Mouse (Mus musculus) MEL (cell line): Measurements from ENCODE around the gene Sgtb. TPM values are rescaled to one million over a fixed set of nuclear protein-coding genes. Genes with fewer than 3 reads are reported as not detected.

Source experiments
- DNase-seq: peaks from one replicate; pipeline ENCODE4 v3.0.0; 2011; ENCODE audit warnings: low read depth, low spot score
- H3K27ac ChIP-seq: 2 replicates; pipeline ENCODE4 v1.5.1; 2012; ENCODE audit warnings: low read depth, mild to moderate bottlenecking, control low read depth, low read length, moderate library complexity; ENCODE audit not compliant: control insufficient read depth
- H3K27me3 ChIP-seq, 2 experiments: fragments of 150-350 bp in 1 of 2; sonication (generic) in 1 of 2; 2 replicates each; pipeline ENCODE4 v1.6.1; 2012; ENCODE audit warnings: low read length in 2 of 2, mild to moderate bottlenecking in 2 of 2, improper control_type of control experiment in 1 of 2, moderate library complexity in 1 of 2; ENCODE audit not compliant: insufficient read depth in 2 of 2, control insufficient read depth in 1 of 2
- H3K36me3 ChIP-seq, 2 experiments: 2 replicates each; pipeline ENCODE4 v1.6.1; 2012 to 2014; ENCODE audit warnings: low read length in 2 of 2, improper control_type of control experiment in 1 of 2, inconsistent platforms in 1 of 2, mild to moderate bottlenecking in 1 of 2; ENCODE audit not compliant: insufficient read depth in 2 of 2, control insufficient read depth in 1 of 2
- H3K4me1 ChIP-seq, 2 experiments: fragments of 150-350 bp in 1 of 2; sonication (generic) in 1 of 2; 2 replicates each; pipeline ENCODE4 v1.6.1; 2012; ENCODE audit warnings: low read length in 2 of 2, improper control_type of control experiment in 1 of 2, mild to moderate bottlenecking in 1 of 2; ENCODE audit not compliant: insufficient read depth in 2 of 2, control insufficient read depth in 1 of 2
- H3K4me3 ChIP-seq, 2 experiments: fragments of 150-350 bp in 1 of 2; sonication (generic) in 1 of 2; 2 replicates each; pipeline ENCODE4 v1.5.1; 2012; ENCODE audit warnings: low read depth in 2 of 2, low read length in 2 of 2, mild to moderate bottlenecking in 2 of 2, moderate library complexity in 2 of 2, control low read depth in 1 of 2, improper control_type of control experiment in 1 of 2; ENCODE audit not compliant: control insufficient read depth in 1 of 2, insufficient read depth in 1 of 2
- H3K79me2 ChIP-seq: 2 replicates; pipeline ENCODE4 v1.6.1; 2012; ENCODE audit warnings: mild to moderate bottlenecking, low read length, moderate library complexity; ENCODE audit not compliant: control insufficient read depth, poor library complexity, insufficient read depth
- H3K9ac ChIP-seq: 2 replicates; pipeline ENCODE4 v1.6.1; 2012; ENCODE audit warnings: low read depth, mild to moderate bottlenecking, control low read depth, low read length, moderate library complexity; ENCODE audit not compliant: control insufficient read depth, poor library complexity, severe bottlenecking
- H3K9me3 ChIP-seq: fragments of 150-350 bp; sonication (generic); replicated peaks from 2 replicates; pipeline ENCODE4 v1.6.1; 2012; ENCODE audit warnings: mild to moderate bottlenecking, low read length, improper control_type of control experiment, moderate library complexity; ENCODE audit not compliant: insufficient read depth
- BHLHE40 ChIP-seq: IDR thresholded peaks from 2 replicates; pipeline ENCODE4 v1.6.1; 2012; ENCODE audit warnings: low read depth, mild to moderate bottlenecking, inconsistent platforms, low read length, improper control_type of control experiment, borderline replicate concordance
- CHD2 ChIP-seq: IDR thresholded peaks from 2 replicates; pipeline ENCODE4 v1.6.1; 2011; ENCODE audit warnings: low read length, improper control_type of control experiment
- E2F4 ChIP-seq: IDR thresholded peaks from 2 replicates; pipeline ENCODE4 v1.6.1; 2011; ENCODE audit warnings: low read depth, low read length, improper control_type of control experiment, borderline replicate concordance
- ELF1 ChIP-seq: IDR thresholded peaks from 2 replicates; pipeline ENCODE4 v1.6.1; 2014; ENCODE audit warnings: low read depth, mild to moderate bottlenecking, inconsistent platforms, low read length, improper control_type of control experiment, moderate library complexity
- EP300 ChIP-seq, 2 experiments: IDR thresholded peaks; 2 replicates each; pipeline ENCODE4 v1.6.1; 2011; ENCODE audit warnings: improper control_type of control experiment in 2 of 2, low read length in 2 of 2, low read depth in 1 of 2, mild to moderate bottlenecking in 1 of 2
- ETS1 ChIP-seq: IDR thresholded peaks from 2 replicates; pipeline ENCODE4 v1.6.1; 2012; ENCODE audit warnings: low read depth, mild to moderate bottlenecking, inconsistent platforms, low read length, improper control_type of control experiment, moderate library complexity
- GABPA ChIP-seq: IDR thresholded peaks from 2 replicates; pipeline ENCODE4 v1.6.1; 2012; ENCODE audit warnings: low read depth, mild to moderate bottlenecking, inconsistent platforms, low read length, improper control_type of control experiment, moderate library complexity
- GATA1 ChIP-seq: IDR thresholded peaks from 2 replicates; pipeline ENCODE4 v1.6.1; 2011; ENCODE audit warnings: low read depth, low read length, improper control_type of control experiment
- JUND ChIP-seq: IDR thresholded peaks from 2 replicates; pipeline ENCODE4 v1.6.1; 2011; ENCODE audit warnings: low read depth, mild to moderate bottlenecking, improper control_type of control experiment, low read length
- MAFK ChIP-seq: IDR thresholded peaks from 2 replicates; pipeline ENCODE4 v1.6.1; 2011; ENCODE audit warnings: low read depth, mild to moderate bottlenecking, low read length, improper control_type of control experiment, borderline replicate concordance
- MAX ChIP-seq: IDR thresholded peaks from 2 replicates; pipeline ENCODE4 v1.6.1; 2011; ENCODE audit warnings: low read length, improper control_type of control experiment
- MEF2A ChIP-seq: IDR thresholded peaks from 2 replicates; pipeline ENCODE4 v1.6.1; 2014; ENCODE audit warnings: low read depth, mild to moderate bottlenecking, inconsistent platforms, low read length, improper control_type of control experiment; ENCODE audit not compliant: poor library complexity, insufficient replicate concordance, severe bottlenecking; ENCODE audit errors: extremely low read depth
- MXI1 ChIP-seq: IDR thresholded peaks from 2 replicates; pipeline ENCODE4 v1.6.1; 2011; ENCODE audit warnings: mild to moderate bottlenecking, low read depth, low read length, improper control_type of control experiment
- MYC ChIP-seq: IDR thresholded peaks from 2 replicates; pipeline ENCODE4 v1.6.1; 2011; ENCODE audit warnings: low read depth, mild to moderate bottlenecking, low read length, improper control_type of control experiment, moderate library complexity
- NELFE ChIP-seq: IDR thresholded peaks from 2 replicates; pipeline ENCODE4 v1.6.1; 2011; ENCODE audit warnings: low read depth, low read length, improper control_type of control experiment
- NRF1 ChIP-seq: IDR thresholded peaks from 2 replicates; pipeline ENCODE4 v1.6.1; 2014; ENCODE audit warnings: low read depth, mild to moderate bottlenecking, inconsistent platforms, low read length, improper control_type of control experiment, moderate library complexity; ENCODE audit not compliant: poor library complexity, insufficient read depth, severe bottlenecking
- POLR2A ChIP-seq, 2 experiments: IDR thresholded peaks; 2 replicates each; pipeline ENCODE4 v1.6.1; 2011 to 2012; ENCODE audit warnings: low read length in 2 of 2, mild to moderate bottlenecking in 2 of 2, control low read depth in 1 of 2, improper control_type of control experiment in 1 of 2, low read depth in 1 of 2, moderate library complexity in 1 of 2; ENCODE audit not compliant: control insufficient read depth in 1 of 2, insufficient read depth in 1 of 2, poor library complexity in 1 of 2
- POLR2AphosphoS2 ChIP-seq: IDR thresholded peaks from 2 replicates; pipeline ENCODE4 v1.6.1; 2011; ENCODE audit warnings: low read length, improper control_type of control experiment
- RCOR1 ChIP-seq: IDR thresholded peaks from 2 replicates; pipeline ENCODE4 v1.6.1; 2012; ENCODE audit warnings: low read depth, mild to moderate bottlenecking, inconsistent platforms, low read length, improper control_type of control experiment
- SIN3A ChIP-seq: IDR thresholded peaks from 2 replicates; pipeline ENCODE4 v1.6.1; 2012; ENCODE audit warnings: low read length, improper control_type of control experiment, inconsistent platforms
- TAL1 ChIP-seq: IDR thresholded peaks from 2 replicates; pipeline ENCODE4 v1.6.1; 2012; ENCODE audit warnings: mild to moderate bottlenecking, inconsistent platforms, low read length, moderate library complexity, mixed read lengths
- UBTF ChIP-seq: IDR thresholded peaks from 2 replicates; pipeline ENCODE4 v1.6.1; 2012; ENCODE audit warnings: low read depth, mild to moderate bottlenecking, inconsistent platforms, low read length, improper control_type of control experiment, moderate library complexity, borderline replicate concordance; ENCODE audit not compliant: insufficient read depth
- USF1 ChIP-seq: IDR thresholded peaks from 2 replicates; pipeline ENCODE4 v1.6.1; 2014; ENCODE audit warnings: low read depth, mild to moderate bottlenecking, inconsistent platforms, low read length, improper control_type of control experiment, moderate library complexity
- ZC3H11A ChIP-seq: IDR thresholded peaks from 2 replicates; pipeline ENCODE4 v1.6.1; 2012; ENCODE audit warnings: low read depth, mild to moderate bottlenecking, inconsistent platforms, low read length, improper control_type of control experiment
- ZKSCAN1 ChIP-seq: IDR thresholded peaks from 2 replicates; pipeline ENCODE4 v1.6.1; 2012; ENCODE audit warnings: low read depth, mild to moderate bottlenecking, inconsistent platforms, low read length, improper control_type of control experiment, moderate library complexity
- ZNF384 ChIP-seq: IDR thresholded peaks from 2 replicates; pipeline ENCODE4 v1.6.1; 2012; ENCODE audit warnings: low read depth, mild to moderate bottlenecking, inconsistent platforms, low read length, improper control_type of control experiment
- polyA plus RNA-seq, 2 experiments: library from polyadenylated mRNA; stranded (reverse) in 1 of 2; unstranded in 1 of 2; fragments of >175 nt in 1 of 2; fragments of >200 nt in 1 of 2; gene quantifications; 2 replicates each; pipeline versions ENCODE4 v1.2.1 to v1.2.4; 2012; ENCODE audit warnings: low replicate concordance in 2 of 2, low read depth in 1 of 2; ENCODE audit not compliant: insufficient read length in 2 of 2, insufficient read depth in 1 of 2, missing spikeins in 1 of 2
- total RNA-seq: library from RNA; depleted of rRNA; stranded (reverse); fragments of 300-350 nt; gene quantifications from 2 replicates; pipeline ENCODE4 v1.2.3, GENCODE M21; 2012

Sgtb gene
- total and polyA plus RNA-seq, 3 experiments, result 0.11 TPM; not detected in 2

DNA sequence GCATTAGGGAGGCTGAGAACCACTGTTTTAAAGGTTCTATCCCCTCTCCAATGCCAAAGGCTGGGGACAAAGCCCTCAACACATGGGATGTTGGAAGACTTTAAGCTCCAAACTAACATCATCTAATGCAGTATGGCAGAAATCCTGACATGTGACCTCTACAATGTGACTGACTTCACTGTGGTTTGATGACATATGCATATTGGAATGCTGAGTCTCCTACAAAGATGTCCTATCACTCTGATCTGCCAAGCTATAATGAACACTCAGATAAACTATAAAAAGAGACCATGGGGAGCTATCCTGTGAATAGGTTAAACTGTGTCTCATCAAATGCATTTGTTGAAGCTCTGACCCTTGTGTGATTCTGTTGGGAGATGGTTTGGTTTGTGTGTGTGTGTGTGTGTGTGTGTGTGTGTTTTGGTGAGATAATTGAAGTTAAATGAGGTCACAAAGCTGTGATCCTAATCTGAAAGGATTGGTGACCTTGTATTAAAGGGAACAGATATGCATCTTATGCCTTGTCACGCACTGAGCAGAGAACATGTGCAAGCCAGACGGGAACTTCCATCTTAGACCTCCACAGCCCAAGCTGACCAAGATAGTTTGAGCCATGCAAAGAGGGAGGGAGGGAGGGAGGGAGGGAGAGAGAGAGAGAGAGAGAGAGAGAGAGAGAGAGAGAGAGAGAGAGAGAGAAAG is 43.7 kb upstream of the Sgtb start:
- Histone ChIP-seq H3K79me2 (no peaks in the 10 kb centered on the region), H3K4me1 (no peaks in the 10 kb centered on the region), H3K27me3 (no peaks in the 10 kb centered on the region), H3K27ac (no peak overlapping the region), H3K4me3 (no peak overlapping the region), H3K36me3 (no peaks in the 10 kb centered on the region; a peak in 1 of 4 replicates), H3K9me3 (no peaks in the 10 kb centered on the region), H3K9ac (no peak overlapping the region)
- no peak for DNase-seq
- TF ChIP-seq ZNF384 (no peak), TAL1 (no peak), JUND (no peak), E2F4 (no peak), ZC3H11A (no peak), GATA1 (no peak), RCOR1 (no peak), MEF2A (no peak), POLR2A (IDR thresholded peaks at IDR 0.05; ENCODE audit: control insufficient read depth in 1 of 2, insufficient read depth in 1 of 2, low read depth in 1 of 2, low read length in 2 of 2, poor library complexity in 1 of 2) (no peak), MXI1 (no peak), BHLHE40 (no peak), UBTF (no peak), GABPA (no peak), MAX (no peak), NELFE (no peak)

DNA sequence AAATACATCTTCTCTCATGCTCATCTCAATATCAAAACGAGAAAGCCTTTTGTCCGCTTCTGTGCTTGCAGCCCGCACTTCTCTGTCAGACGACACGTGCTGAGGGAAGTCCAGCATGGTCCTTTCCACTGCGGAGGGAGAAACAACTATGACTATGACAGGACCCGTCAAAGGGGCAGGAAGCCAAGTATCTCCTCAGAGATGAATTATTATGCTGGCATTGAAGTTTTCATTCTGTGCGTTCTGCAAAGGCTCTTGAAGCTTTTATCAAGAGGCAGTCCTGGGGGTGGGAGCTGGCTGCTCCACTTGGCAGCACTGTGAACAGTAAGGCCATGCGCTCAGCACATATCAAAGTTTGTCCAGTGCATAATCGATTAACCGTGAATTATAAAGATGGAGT is 40.3 kb upstream of the Sgtb start:
- Histone ChIP-seq H3K79me2 (no peaks in the 10 kb centered on the region), H3K9me3 (no peaks in the 10 kb centered on the region), H3K27me3 (no peaks in the 10 kb centered on the region), H3K4me3 (no peak overlapping the region), H3K27ac (no peak overlapping the region), H3K4me1 (no peaks in the 10 kb centered on the region), H3K36me3 (no peaks in the 10 kb centered on the region; a peak in 1 of 4 replicates), H3K9ac (no peak overlapping the region)
- no peak for DNase-seq
- TF ChIP-seq POLR2A (IDR thresholded peaks at IDR 0.05; ENCODE audit: control insufficient read depth in 1 of 2, insufficient read depth in 1 of 2, low read depth in 1 of 2, low read length in 2 of 2, poor library complexity in 1 of 2) (no peak), POLR2AphosphoS2 (no peak), MAFK (no peak), UBTF (no peak), TAL1 (no peak), SIN3A (no peak), MXI1 (no peak), USF1 (no peak), NRF1 (no peak), BHLHE40 (no peak), EP300 (IDR thresholded peaks at IDR 0.05; ENCODE audit: low read depth in 1 of 2, low read length in 2 of 2) (no peak), ELF1 (no peak), ZKSCAN1 (no peak), CHD2 (no peak), ETS1 (no peak), MYC (no peak), JUND (no peak)
